ENCODE assay signal across 9 mouse cellular contexts in genomic region chr9:60311594-60312128, GRCm38 (mm10).
DNase-seq lines count a peak whose midpoint lies in the region; ATAC-seq and TF ChIP-seq lines count a peak whose summit lies in the region.
"Had no signal": no experiment of that assay in that cellular context is flagged by ENCODE, and none has a peak within 500 bp of the region (broad histone marks: within the 10 kb centered on the region; RNA-seq: fewer than 3 reads in every experiment).

No protein-coding gene starts in this region.

- H3K27me3 ChIP-seq in heart, embryonic 10.5 days (ENCODE audit: insufficient read depth, poor library complexity, severe bottlenecking) = no peaks in the 10 kb centered on the region
- no peaks in the 10 kb centered on the region for H3K27me3 ChIP-seq in midbrain, postnatal 0 days (ENCODE audit: insufficient read depth, low read length)
- H3K27me3 ChIP-seq: limb, embryonic 13.5 days had no signal

- WGBS in heart, embryonic 10.5 days = 88% methylated on average over 10 of the region's 10 CpGs
- WGBS in midbrain, postnatal 0 days = 63% methylated on average over 10 of the region's 10 CpGs

- no peak overlapping the region for H3K27ac ChIP-seq in heart, embryonic 10.5 days
- no peak overlapping the region for H3K27ac ChIP-seq in midbrain, postnatal 0 days (ENCODE audit: low read depth, low read length)
- H3K27ac ChIP-seq: limb, embryonic 13.5 days had no signal

- H3K4me1 ChIP-seq in heart, embryonic 10.5 days = peaks cover 58% of the 10 kb centered on the region
- no peaks in the 10 kb centered on the region for H3K4me1 ChIP-seq in midbrain, postnatal 0 days (ENCODE audit: insufficient read depth, low read length)

- peak; percentile 33 to 35 for DNase-seq in heart, adult 9 months (ENCODE audit: low spot score in 2 of 2)
- DNase-seq in heart, embryonic 10.5 days (ENCODE audit: low spot score) = no peak
- peak; percentile 17 for DNase-seq in gastrocnemius, postnatal 14 days
- DNase-seq in layer of hippocampus, adult 18-20 months (ENCODE audit: low spot score in 2 of 2) = peak; percentile 24 to 65
- peak; percentile 92 for DNase-seq in midbrain, postnatal 0 days (ENCODE audit: low spot score)
- DNase-seq in urinary bladder, postnatal 10 days (ENCODE audit: low spot score) = no peak
- DNase-seq in thymus, postnatal 4 days = no peak
- no peak for DNase-seq in thymus, postnatal 36 days

- H3K4me3 ChIP-seq in heart, embryonic 10.5 days = no peak overlapping the region
- H3K4me3 ChIP-seq in midbrain, postnatal 0 days (ENCODE audit: low read depth, low read length) = no peak overlapping the region
- H3K4me3 ChIP-seq: limb, embryonic 13.5 days had no signal

- H3K9me3 ChIP-seq in heart, embryonic 10.5 days = no peaks in the 10 kb centered on the region
- H3K9me3 ChIP-seq in midbrain, postnatal 0 days (ENCODE audit: low read length) = no peaks in the 10 kb centered on the region
- H3K9me3 ChIP-seq: limb, embryonic 13.5 days had no signal

- no peak overlapping the region for H3K4me2 ChIP-seq in midbrain, postnatal 0 days (ENCODE audit: low read depth, low read length, poor library complexity, severe bottlenecking)
- H3K4me2 ChIP-seq: limb, embryonic 13.5 days had no signal

- peak; percentile 80 for ATAC-seq in midbrain, postnatal 0 days (ENCODE audit: low FRiP score)

- H3K36me3 ChIP-seq in heart, embryonic 10.5 days = no peaks in the 10 kb centered on the region
- no peaks in the 10 kb centered on the region for H3K36me3 ChIP-seq in midbrain, postnatal 0 days (ENCODE audit: insufficient read depth, low read length)
- H3K36me3 ChIP-seq: limb, embryonic 13.5 days had no signal

- H3K9ac ChIP-seq in midbrain, postnatal 0 days (replicated peaks; ENCODE audit: low read length, poor library complexity, severe bottlenecking) = no peak overlapping the region
- H3K9ac ChIP-seq: limb, embryonic 13.5 days had no signal

- TF ChIP-seq CTCF in midbrain, postnatal 0 days (IDR thresholded peaks at IDR 0.05) = no peak

- intact Hi-C loops in gastrocnemius, postnatal 14 days (cut with DNase I; ENCODE audit: low total_unique reads) = no loop called here

Comparison
In these comparisons a context has a peak if more than half of its experiments do, and no peak if none do; other contexts are left out.
1. DNase-seq: peak in heart, adult 9 months (2 of 2), gastrocnemius, postnatal 14 days (single experiment), layer of hippocampus, adult 18-20 months (2 of 2) and midbrain, postnatal 0 days (single experiment); none in heart, embryonic 10.5 days (single experiment), urinary bladder, postnatal 10 days (single experiment), thymus, postnatal 4 days (single experiment) and thymus, postnatal 36 days (0 of 2).